8 mouse cellular contexts compared by ENCODE assay signal in the genomic region with DNA sequence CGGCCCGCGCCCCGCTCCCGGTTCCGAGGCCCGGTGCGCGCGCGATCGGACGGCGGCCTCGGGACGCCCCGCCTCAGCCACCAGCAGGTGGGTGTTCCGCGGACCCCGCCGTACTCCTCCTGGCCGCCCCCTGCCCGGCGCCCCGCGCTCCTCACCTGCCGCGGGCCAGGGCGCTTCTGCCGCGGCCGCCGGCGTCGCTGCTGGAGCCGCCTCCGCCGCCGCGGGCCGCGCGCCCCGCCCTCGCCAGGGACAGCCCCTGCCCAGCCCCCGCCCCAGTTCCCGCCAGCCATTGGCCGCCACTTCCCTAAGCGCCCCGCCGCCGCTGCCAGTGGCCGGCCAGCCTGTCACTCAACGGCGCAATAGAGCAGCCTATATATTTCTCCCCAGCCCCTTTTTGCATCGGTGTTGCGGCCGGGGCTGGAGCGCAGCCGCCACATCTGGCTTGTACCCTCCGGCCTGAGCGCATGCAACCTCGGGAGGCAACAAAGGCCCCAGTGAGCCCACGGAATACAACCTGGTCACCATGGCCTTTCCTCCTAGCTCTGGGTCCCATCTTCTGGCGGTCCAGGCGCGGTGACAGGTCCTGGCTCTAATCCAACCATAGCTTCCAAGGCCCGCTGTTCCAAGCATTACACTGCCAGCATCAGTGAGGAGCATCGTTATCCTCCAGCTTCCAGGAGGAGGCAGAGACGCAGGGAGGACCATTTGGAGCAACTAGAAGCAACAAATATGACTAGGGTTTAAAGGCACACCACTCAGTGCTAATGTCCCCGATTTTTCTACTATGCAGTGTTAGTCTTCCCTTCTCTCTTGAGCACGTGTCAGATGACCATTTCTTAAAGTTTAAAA. TPM values are rescaled to one million over a fixed set of nuclear protein-coding genes. Genes with fewer than 3 reads are reported as not detected.
A peak's percentile ranks its signal among the peaks of the same experiment; 100 is the strongest.
DNase-seq lines count a peak whose midpoint lies in the region; ATAC-seq lines count a peak whose summit lies in the region.

A gene (minus strand): TSS at position 207 of the 849 bp plus-strand sequence.

- peak; percentile 95 for DNase-seq in adrenal gland, adult 2 months
- DNase-seq in embryo, embryonic 10.5 days (ENCODE audit: low spot score), result peak; percentile 95
- DNase-seq in gastrocnemius, postnatal 4 days (ENCODE audit: low spot score in 2 of 2), result peak; percentile 82 to 92
- DNase-seq in left cerebral cortex, postnatal 25 days (ENCODE audit: low spot score in 2 of 2), result peak; percentile 91 to 96
- DNase-seq in mesoderm, embryonic 11.5 days (ENCODE audit: low read depth, low spot score), result peak; percentile 91
- DNase-seq in right cerebral cortex, postnatal 36 days (ENCODE audit: low spot score in 2 of 2), result peak; percentile 88 to 91
- peak; percentile 88 to 91 for DNase-seq in urinary bladder, postnatal 4 days (ENCODE audit: low spot score in 2 of 2)

- no peaks in the 10 kb centered on the region for H3K9me3 ChIP-seq in intestine, embryonic 16.5 days (ENCODE audit: control insufficient read depth, low read length)

- H3K27ac ChIP-seq in intestine, embryonic 16.5 days (ENCODE audit: low read length), result peak within 1 kb of the TSS; percentile 14

- H3K27me3 ChIP-seq in intestine, embryonic 16.5 days (replicated peaks; ENCODE audit: control insufficient read depth, insufficient read depth, low read length), result no peaks in the 10 kb centered on the region

- H3K36me3 ChIP-seq in intestine, embryonic 16.5 days (ENCODE audit: control insufficient read depth, insufficient read depth, low read length), result no peaks in the 10 kb centered on the region

- peak within 1 kb of the TSS; percentile 84 for H3K4me3 ChIP-seq in intestine, embryonic 16.5 days (ENCODE audit: low read length)

- peak within 1 kb of the TSS; percentile 91 for H3K9ac ChIP-seq in intestine, embryonic 16.5 days (ENCODE audit: low read depth, low read length)

- peak within 1 kb of the TSS; percentile 67 for H3K4me2 ChIP-seq in intestine, embryonic 16.5 days (ENCODE audit: low read depth, low read length)

- intact Hi-C loops in left cerebral cortex, postnatal 25 days (cut with DNase I), result loop anchor here (5.0 kb wide), 1 partner anchor 86 kb away; no protein-coding TSS in a partner anchor

- peaks cover 11% of the 10 kb centered on the region; the same call in 1 of the 2 replicates for H3K4me1 ChIP-seq in intestine, embryonic 16.5 days (ENCODE audit: control insufficient read depth, insufficient read depth, low read length)

- ATAC-seq in intestine, embryonic 16.5 days, result peak; percentile 99

- WGBS in intestine, embryonic 16.5 days, result 1% methylated on average over 67 of the region's 72 CpGs

RNA-seq across cellular contexts. Expression of the gene that starts here (rescaled TPM):
- 1 to 10 TPM; 5.5 to 9.0 TPM for total RNA-seq in adrenal gland, adult 2 months (2021)
- 1.4 and 1.6 TPM in 2 replicates for polyA plus RNA-seq in adrenal gland, adult 2 months (2012; rRNA removed)
- 10 to 100 TPM; 11.9 to 12.3 TPM for total RNA-seq in gastrocnemius, postnatal 4 days (2021)
- polyA plus RNA-seq in intestine, embryonic 16.5 days (2015; fragmentation: Nextera tagmentation; extraction: Ambion mirVana), result 48.7 and 50.1 TPM in 2 replicates
- total RNA-seq in left cerebral cortex, postnatal 25 days (2021), result 10 to 100 TPM; 29.4 to 33.0 TPM

Comparison
In these comparisons a context has a peak if more than half of its experiments do, and no peak if none do; other contexts are left out.
1. Peak in every context shown above with its lines: DNase-seq, ATAC-seq, H3K4me3 ChIP-seq and H3K27ac ChIP-seq.
2. RNA of the gene that starts here (polyA plus RNA-seq): 48.7 to 50.1 TPM in intestine, embryonic 16.5 days; 1.4 to 1.6 TPM in adrenal gland, adult 2 months; every median in the first group is over 10 times any median in the second.